Mouse (Mus musculus): ENCODE measurements around the gene Rnf44.

DNA sequence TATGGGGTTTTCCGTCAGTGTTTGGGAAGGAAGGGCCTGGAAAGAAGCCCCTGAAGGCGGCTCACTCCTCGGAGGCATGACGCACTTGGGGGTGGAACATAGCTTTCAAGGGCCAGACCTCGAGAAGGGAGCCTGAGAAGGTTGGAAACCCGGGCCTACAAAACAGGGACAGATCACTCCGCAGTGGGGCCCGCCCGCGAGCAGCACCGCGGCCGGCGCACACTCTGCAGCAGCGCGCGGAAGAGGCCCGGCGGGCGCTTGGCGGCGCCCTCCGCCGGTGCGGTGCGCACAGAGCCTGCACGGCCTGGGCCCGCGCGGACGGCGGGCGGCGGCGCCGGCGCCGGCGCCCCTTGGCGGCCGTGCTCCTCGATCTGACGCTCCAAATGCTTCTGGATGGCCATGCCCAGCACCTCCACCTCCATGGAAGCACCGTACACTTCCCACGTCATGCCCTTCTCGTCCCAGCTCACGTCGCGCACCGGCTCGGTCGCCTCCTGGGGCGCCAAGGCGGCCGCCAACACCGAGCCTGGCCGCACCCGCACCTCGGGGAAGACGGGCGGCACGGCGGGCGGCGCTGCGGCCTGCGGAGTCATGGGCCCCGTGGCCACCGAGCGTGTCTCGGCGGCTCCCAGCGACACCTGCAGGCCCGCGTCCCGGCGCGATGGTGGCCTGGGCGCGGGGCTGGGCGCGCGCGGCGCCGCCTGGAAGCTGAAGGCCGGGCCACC is 43.9 kb upstream of the Rnf44 start:
- TF ChIP-seq CTCF (IDR thresholded peaks at IDR 0.05; ENCODE audit: extremely low read depth, insufficient read depth, low read length): no peak
- TF ChIP-seq POLR2A (IDR thresholded peaks at IDR 0.05; ENCODE audit: extremely low read depth, insufficient read depth, low read length): no peak

Measured in cortical plate, adult 2 months (tissue).